Mouse (Mus musculus): Measurements from ENCODE around the gene Fkbp8.

Gene Fkbp8
- long read RNA-seq, experiment 1, transcript Fkbp8-202 (9 exons, 1,720 nt): minor isoform, 30 of 398 reads
- long read RNA-seq, experiment 1, transcript Fkbp8-201 (9 exons, 1,698 nt): major isoform, 162 of 398 reads
- long read RNA-seq, experiment 1, transcript Fkbp8-204 (9 exons, 1,799 nt): minor isoform, 97 of 398 reads
- long read RNA-seq, experiment 1, partial matches to known transcripts: 51 of 398 reads
- long read RNA-seq, experiment 1, other reads (novel, unspliced or antisense): 57 of 398 reads
- long read RNA-seq, experiment 2, transcript Fkbp8-204 (9 exons, 1,799 nt): minor isoform, 92 of 309 reads
- long read RNA-seq, experiment 2, transcript Fkbp8-201 (9 exons, 1,698 nt): major isoform, 107 of 309 reads
- long read RNA-seq, experiment 2, transcript Fkbp8-202 (9 exons, 1,720 nt): minor isoform, 27 of 309 reads
- long read RNA-seq, experiment 2, partial matches to known transcripts: 32 of 309 reads
- long read RNA-seq, experiment 2, other reads (novel, unspliced or antisense): 47 of 309 reads

DNA sequence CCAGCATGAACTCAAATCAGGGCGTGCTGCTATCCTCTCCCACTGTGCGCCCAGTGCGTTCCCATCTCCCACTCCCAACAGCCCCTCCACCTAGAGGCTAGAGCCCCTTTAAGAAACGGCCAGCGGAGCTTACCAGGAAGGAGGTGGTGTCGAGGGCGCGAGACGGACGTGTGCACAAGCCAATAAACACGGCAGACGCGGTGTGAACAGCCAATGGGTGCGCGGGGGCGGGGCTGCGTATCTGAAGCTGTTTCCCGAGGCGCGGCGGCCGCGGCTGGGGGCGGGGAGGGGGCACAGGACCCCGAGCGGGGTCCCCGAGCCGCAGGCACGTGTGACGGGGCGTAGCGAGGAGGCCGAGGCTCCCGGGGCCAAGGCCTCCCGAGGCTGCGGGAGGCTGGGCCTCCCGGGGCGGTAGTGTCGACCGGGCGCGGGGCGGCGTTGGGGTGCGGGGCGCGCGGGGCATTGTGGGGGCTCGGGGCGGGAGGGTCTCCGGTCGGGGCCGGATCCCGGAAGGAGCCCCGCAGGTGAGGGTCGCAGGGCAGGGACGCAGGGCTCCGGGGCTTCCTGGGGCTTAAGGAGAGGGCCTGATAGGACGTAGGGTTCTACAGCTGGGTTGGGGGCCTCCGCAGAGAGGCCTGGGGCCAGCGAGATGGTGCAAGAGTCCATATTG is at the start of gene Fkbp8, which contains the start of gene Kxd1:
Gene Fkbp8 (plus strand): TSS at position 213 of the 670 bp plus-strand sequence.
Gene Kxd1 (minus strand): TSS at position 445 of the 670 bp plus-strand sequence.
- intact Hi-C loops (cut with DNase I): no loop called here

DNA sequence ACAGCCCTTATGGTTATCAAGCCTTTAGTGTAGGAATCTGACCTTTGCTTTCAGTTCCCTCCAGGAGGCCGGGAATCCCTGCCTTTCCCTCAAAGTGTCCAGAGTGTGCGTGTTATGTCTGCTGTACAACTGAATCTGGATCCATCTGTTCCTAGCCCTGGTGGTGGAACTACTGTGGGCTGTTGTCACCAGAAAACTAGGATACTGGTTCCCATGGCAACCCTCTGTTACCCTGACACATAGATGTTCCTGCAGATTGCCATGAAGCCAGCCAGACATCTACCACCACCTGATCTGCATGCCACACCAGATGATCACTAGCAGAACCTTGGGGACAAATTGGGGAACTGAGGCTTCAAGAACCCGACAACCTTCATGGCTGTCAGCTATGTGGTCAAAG is 45.6 kb upstream of the Fkbp8 start:
- intact Hi-C loops (cut with DNase I): no loop called here

DNA sequence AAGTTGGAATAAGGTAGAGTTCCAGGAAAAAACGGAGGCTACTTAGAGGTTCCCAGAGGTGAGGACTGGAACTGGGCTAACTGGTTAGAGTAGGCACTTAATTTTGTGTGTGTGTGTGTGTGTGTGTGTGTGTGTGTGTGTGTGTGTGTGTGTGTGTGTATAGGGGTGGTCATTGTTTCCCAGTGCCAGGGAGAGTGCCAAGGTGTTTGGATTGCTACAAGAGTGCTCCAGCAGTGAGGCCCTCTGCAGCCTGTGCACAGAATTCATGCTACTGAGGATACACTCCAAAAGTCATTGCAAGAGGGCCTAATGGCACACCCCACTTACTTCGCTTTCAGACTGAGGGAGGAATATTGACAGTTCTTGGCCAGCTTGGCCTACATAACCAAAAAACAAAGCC is 44.6 kb upstream of the Fkbp8 start:
- intact Hi-C loops (cut with DNase I): no loop called here

DNA sequence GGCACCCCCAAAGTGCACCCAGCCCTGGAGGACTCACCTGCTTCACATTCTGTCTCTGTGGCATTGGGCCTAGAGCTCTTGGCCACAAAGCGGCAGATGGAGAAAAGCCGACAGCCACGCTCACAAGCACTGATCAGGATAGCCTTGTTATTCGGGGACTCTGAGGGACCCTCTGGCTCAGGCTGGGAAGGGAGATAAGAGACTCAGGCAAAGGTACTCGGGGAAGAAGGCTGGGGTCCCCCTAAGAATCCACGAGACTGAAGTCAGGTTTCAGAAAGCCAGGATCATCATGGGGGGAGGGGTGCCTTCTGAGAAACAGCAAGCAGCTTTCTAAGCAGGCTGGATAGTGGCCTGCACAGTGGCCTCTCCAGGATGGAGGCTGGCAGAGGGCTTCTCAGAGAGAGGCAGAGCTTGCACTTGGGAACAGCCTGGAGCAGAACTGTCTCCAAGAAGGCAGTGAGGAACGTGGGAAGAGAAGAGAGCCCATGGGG is 41.3 kb upstream of the Fkbp8 start:
- intact Hi-C loops (cut with DNase I): no loop called here

DNA sequence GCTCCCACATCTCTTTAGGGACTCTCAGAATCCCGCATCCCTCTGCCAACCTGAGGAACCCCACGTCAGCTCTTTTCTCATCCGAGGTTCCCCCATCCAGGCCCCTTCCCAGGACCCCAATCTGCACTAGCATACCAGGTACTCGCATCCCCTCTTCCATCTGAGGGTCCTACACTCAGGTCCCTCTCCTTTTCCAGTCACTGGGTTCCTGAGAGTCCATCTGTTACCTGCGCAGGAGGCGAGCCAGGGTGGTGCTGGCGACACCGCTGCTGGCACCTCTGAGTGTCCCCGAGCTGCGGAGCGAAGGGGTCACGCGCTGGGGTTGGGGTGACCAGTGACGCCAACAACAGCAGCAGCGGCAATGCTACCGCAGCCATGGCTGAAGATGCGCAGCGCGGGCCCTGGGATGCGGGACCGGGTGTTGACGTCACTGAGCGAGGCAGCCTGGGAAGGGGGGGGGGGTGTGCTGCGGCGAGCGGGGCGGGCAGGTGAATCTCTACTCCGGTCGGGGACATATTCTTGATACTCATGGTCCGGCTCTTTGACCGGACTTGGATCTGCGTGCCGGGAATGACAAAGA is 40.5 kb upstream of the Fkbp8 start, which contains the start of gene Tmem59l:
Gene Tmem59l (minus strand): TSS at position 418 of the 580 bp plus-strand sequence.
- intact Hi-C loops (cut with DNase I): no loop called here

DNA sequence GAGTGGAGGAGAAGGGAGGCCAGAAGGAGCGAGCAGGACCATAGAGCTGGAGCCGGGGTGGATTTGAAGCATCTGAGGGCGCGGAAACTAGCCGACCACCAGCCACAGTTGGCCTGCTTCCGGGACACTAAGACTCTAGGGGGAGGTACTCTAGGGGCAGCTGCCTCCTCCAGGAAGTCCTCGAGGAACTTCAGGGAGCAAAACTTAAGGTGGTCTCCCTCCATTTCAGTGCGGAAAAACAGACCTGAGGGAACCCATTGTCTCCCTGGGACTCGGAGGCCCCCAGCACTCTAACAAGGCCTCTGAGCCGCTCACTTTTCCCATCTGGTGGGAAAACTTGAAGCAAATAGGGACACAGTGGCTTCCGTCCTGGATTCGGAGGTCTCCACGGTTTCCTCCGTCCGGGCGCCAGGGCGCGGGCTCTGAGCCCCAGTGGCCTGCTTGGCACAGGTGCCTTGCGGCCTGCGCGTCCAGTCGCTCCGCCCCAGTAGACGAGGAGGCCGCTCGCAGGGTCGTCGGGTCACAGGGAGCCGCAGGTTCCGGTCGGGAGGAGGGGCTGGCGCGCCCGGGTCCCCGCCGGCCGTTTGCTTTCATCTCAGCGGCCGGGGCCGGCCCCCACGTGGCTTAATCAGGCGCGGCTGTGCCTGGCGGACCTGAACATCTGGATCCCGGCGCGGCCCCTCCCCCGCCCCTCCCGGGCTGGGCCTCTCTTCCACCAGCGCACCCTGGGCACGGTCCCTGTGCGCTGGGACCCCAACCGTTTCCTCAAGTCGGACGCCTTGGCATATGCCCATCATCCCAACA is 39.3 kb upstream of the Fkbp8 start:
- intact Hi-C loops (cut with DNase I): no loop called here

DNA sequence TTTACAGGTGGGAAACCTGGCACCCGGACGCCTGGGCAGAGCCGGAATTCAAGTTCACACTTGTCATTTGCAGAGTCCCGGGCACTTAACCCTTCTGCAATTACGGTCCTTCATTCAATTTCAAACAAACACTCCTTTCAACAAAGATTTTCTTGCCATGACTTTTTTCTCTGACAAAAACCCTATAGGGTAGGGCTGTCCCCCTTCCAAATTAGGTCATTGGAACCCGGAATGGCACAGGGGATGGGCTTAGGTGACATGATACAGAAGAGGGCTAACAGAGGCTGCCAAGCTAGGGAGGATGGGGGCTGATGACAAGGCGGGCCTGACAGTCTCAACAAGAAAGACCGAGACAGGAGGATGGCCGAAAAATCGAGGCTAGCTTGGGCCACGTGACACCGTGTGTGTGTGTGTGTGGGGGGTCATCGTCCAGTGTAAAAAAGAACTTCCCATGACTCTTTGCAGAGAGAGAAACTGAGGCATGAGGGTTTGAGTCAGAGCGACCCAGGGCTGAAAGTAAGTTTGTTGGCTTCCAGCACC is 38.5 kb upstream of the Fkbp8 start:
- intact Hi-C loops (cut with DNase I): no loop called here

DNA sequence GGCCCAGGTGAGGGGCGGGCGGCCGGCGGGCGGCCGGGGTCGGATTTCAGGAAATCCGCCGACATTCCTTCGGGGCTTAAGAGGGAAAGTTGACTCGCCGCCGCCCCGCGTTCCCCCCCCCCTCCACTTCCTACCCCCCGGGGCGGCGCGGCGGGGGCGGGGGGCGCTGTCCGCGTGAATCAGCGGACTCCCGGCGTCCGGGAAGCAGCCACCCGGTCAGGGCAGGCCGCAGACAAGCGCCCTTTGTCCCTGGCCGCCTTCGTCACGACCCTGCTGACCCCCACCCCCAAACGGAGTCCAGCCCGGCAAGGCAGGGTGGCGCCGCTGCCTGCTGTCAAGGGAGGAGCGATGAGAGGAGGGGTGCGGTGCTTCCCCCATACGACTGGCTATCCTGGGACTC is 37.9 kb upstream of the Fkbp8 start:
- intact Hi-C loops (cut with DNase I): no loop called here

DNA sequence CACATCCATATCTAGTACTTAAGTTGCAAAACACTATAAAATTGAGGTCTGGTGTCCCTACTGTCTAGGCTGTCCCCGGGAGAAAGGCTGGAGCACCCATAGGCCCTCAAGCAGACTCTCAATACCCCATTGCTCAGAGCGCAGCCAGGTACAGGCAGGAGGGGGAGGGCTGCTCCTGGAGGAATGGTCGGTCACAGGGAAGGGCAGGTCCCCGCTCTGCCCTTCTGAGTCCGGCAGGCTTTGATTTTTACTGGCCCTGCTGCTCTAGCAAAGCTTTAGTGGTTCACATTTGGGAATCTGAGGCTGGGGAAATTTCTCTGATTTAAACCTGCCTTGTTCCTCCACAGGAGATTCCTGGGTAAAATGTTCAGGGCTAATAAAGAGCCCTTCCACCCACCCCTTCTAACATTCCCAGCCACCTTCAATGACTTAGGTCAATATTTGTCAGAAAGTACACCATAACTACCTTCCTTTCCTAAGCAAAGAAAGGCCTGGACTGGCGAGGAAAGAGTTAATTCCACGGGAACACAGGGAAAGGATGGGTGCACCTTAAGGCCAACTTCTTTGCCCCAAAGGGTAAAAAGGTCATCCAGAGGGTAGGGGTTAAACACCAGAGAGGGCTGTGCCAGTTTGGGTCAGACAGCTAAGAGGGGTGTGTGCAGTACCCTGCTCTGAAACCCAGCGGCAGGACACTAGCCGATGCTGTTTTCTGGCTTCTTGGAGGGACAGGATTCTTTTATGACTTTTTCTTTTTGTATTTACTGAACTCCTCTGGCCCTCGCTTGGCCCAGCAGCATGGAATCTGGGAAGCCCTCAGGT is 37.3 kb upstream of the Fkbp8 start:
- intact Hi-C loops (cut with DNase I): no loop called here

DNA sequence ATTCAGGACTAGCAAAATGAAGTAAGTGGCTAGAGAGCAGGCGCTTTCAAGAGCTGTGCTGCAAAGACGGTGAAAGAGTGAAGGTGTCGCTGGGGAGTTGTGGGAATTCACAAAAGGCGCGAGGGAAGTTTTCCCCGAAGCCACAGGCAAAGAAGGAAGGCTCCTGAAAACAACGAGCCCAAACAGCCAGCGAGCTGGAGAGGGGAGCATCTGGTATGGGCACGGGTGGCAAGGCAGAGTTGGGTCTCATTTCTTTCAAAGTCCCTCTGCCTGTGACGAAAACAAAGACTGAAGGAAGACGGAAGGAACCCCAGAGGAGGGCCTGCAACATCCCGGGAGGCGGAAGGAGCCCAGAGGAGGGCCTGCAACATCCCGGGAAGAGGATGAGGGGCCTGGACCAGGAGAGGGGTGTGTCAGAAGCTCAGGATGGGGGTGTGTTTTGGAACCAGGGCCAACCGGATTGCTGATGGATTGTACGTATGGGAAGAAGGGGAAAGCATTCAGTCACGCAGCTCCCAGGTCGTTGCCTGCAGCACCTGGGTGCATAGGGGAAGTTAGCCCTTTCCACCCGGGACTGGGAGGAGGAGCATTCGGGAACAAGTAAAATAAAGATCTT is 36.5 kb upstream of the Fkbp8 start:
- intact Hi-C loops (cut with DNase I): no loop called here

DNA sequence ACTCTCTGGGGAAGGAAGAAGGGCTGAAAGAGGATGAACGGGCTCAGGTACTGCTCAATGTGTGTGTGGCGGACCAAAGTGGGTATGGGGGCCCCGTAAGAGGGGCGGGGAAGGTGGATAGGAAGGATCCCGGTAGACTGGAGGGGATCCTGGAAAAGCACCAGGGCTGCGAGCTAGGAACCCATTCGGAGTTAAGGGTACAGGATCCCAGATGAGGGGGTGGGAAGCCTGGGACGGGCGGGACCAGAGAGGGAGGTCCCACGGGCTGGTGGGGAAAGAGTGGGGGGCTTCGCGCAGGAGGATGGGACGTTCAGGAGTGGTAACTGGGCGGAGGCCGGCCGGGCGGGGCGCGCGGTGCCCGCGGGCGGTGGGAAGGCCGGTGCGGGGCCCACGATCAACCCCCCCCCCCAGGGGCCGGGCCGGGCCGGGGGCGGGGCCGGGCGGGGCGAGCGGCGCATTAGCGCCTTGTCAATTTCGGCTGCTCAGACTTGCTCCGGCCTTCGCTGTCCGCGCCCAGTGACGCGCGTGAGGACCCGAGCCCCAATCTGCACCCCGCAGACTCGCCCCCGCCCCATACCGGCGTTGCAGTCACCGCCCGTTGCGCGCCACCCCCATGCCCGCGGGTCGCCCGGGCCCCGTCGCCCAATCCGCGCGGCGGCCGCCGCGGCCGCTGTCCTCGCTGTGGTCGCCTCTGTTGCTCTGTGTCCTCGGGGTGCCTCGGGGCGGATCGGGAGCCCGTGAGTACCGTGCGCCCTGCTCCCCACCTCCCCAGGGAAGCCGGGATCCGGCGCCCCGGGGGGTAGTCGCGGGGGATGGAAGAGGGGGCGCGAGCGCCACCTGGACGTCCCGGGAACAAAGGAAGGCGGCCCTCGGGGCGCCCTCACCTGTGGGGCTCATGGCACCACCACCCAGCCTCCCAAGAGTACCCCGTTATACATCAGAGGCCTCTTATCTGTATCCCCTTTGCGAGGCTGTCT is 34.6 kb upstream of the Fkbp8 start, which contains the start of gene Crlf1:
Gene Crlf1 (plus strand): TSS at position 495 of the 977 bp plus-strand sequence.
- intact Hi-C loops (cut with DNase I): no loop called here

DNA sequence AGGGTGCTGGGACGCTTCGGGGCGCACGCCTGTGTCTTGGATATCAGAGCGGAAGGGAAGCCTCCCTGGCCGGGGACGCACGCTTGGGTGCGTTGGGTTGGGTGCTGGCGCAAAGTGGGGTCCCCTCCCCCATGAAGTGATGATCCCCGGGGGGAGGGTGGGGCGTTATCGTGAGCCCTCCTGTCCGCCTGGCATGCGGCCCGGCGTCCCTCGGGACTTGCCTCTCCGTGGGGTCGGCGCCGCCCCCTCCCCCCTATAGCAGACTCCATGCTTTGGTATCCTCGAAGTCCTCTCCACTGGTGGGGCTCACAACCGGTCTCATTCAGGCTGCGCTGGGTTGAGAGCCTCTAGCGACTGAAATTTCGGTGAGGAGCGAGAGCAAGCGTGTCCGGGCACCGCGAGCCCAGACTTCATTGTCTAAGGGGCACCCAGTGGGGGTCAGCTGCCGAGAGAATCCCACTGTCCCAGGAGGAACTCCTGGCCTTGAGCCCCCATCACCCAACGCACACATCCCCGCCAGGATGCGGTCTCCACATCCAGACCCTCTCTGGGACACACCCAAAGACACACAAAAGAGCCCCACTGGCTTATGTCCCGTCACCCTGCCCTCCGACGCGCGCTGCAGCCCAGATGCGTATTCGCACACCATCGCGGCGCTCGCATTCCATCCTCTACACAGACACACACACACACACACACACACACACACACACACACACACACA is 33.7 kb upstream of the Fkbp8 start:
- intact Hi-C loops (cut with DNase I): no loop called here

DNA sequence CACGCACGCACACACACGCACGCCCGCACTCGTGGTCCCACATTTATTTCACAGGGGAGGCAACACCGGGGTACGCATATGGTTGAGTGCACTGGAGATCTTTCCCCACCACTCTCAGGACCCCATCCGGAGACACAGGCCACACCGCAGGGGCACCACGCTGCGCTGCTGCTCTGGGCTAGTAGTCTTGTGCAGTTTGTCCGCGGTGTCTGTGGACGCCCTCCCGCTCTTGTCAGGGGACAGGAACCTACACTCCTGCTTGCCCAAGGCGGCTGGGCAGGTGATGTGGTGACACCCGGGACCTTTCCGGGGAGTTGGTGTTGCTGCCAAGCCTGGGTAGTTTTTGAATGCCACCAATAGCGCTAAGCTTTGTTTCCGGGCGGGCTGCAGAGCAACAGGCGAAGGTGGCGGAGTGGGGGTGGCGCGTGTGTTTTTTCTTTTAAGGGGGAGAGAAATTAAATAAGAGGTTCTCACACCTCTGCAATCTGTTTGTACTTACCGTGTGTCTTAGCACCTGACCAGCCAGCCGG is 33.0 kb upstream of the Fkbp8 start:
- intact Hi-C loops (cut with DNase I): no loop called here

DNA sequence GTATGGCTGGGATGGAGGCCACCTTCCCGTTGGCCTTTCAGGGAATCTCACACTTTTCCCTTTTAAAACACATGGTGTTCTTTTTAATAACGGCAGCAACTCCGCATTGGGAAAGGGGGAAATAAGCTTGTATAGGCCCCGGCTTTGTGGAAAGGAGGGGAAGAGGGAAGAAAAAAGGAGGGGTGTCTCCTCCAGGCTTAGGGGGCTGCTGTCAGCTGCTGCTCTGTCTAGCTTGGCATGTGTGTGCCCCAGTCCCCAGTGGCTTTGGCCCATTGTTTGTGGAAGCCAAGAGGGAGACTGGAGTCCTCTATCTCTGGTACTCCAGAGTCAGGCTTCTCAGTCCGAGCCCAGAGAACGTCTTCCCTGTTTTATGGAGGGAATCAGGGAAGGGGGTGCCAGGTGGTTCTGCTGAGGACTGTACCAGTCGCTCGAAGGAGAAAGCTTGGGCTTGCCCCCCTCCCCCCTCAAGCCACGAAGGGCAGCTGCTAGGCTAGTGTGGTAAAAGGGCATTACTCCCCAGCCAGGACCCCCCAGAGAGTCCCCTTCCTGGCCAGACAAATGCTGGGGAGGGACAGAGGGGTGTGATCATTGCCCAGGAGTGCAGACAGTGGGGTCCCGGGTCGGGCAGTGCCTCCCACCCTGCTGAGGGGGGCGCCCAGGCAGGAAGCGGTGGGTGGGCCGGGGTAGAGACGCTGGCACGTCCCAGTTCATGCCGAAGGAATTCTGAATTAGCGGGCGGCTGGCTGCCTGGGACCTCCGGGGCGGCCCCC is 32.3 kb upstream of the Fkbp8 start:
- intact Hi-C loops (cut with DNase I): no loop called here

DNA sequence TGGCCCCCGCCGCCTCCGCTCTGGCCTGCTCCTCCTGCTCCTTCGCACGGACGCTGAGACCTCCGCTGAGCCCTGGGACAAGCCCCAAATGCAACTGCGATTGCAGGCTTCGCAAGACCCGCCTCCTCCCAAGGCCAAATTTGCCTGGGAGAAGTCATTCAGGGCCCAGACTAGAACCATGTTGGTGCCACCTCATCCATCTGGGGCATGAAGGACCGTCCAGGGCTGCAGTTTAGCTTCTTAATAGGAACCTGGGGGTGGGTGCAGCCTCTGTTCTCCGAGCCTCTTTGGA is 31.8 kb upstream of the Fkbp8 start:
- intact Hi-C loops (cut with DNase I): no loop called here
